Mouse (Mus musculus) ZHBTc4 (cell line): Measurements from ENCODE around the gene Taldo1.
A peak's percentile ranks its signal among the peaks of the same experiment; 100 is the strongest.
"Not testable (repeated sequence)": the region's sequence is repeated elsewhere in the genome, so short reads cannot be mapped to it uniquely, and the experiment has no call there.

Experiments used
- DNase-seq: peaks from one replicate; pipeline ENCODE4 v3.0.0-alpha.2; 2011; ENCODE audit warnings: low read depth, low spot score

Gene Taldo1

GRCm38 (mm10) chr7:141439140-141439679 lies 47.2 kb downstream of the Taldo1 start:
- no peak for DNase-seq

DNA sequence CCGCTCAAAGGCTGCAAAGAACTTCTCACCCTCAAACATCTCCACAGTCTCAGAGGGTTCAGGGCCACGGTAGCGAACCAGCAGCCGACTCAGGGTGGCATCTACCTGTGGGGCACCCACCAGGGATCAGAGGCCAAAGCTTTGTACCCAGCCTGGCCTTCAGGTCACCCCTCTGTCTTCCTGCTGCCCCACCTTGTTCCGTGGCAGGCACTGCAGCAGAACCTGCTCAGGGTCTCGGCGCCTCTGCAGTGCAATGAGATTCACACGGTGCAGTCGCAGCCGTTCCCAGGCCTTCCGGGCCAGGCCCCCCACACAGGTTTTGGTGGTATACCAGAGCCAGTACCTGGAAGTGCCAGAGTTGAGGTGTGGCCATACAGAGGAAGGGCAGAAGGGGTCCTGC lies 47.8 kb downstream of the Taldo1 start:
- no peak for DNase-seq

- DNase-seq = peak; percentile 91
Measured at GRCm38 (mm10) chr7:141440613-141441012, 48.6 kb downstream of the Taldo1 start.

- DNase-seq = no peak
Measured at GRCm38 (mm10) chr7:141441460-141441859, 49.5 kb downstream of the Taldo1 start.

DNA sequence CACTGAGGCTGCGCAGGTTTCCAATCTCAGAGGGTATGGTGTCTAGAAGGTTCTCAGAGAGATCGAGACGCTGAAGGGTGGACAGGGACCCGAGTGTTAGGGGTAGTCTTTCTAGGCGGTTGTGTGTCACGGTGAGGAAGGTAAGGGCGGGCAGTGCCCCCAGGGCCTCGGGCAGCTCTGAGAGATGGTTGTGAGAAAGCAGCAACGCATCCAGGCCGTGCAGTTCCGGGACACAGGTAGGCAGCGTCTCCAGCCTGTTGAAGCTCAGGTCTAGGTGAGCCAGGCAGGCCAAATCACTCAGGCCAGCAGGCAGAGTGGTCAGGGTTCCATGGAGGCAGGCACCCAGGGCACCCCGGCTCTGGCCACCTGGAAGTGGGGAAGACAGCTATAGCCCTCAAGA lies 50.2 kb downstream of the Taldo1 start:
- DNase-seq = no peak

DNA sequence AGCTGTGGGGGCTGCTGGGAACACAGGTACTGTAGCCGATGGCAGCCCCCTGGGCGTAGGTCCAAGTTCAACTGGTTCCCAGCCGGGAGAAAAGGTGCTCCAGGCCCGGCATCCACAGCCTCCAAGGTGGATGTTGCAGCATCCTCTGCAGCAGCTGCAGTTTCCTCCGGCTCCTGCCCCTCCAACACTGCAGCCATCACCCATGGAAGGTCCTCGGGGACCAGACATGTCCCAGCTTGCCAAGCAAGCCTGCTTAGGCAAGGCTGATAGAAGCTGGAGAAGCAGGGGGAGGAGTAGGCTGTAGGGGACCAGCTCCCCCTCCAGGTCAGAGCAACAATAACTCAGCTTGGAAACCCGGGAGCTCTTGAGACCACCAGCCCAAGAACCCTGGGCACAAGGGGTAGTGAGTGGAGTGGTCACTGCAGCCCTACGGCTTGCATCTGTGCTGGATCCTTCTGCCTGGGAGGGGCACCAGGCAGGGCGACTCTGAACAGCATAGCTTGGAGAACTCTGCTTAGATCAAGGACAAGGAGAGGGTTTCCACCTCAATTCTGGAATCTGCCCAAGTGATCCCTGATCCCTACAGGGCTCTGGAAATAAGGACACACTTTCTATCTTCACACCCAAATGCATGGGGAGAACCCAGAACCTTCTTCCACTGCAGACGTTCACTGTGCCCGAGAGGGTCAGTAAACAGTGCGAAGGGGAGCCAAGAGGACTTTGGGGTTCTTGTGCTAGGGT lies 51.3 kb downstream of the Taldo1 start:
- peak; percentile 77 for DNase-seq

GRCm38 (mm10) chr7:141443828-141444237 lies 51.8 kb downstream of the Taldo1 start, which contains the start of gene Pidd1:
TSS of gene Pidd1 (minus strand) at chr7:141444025.
- DNase-seq = peak; percentile 94

DNA sequence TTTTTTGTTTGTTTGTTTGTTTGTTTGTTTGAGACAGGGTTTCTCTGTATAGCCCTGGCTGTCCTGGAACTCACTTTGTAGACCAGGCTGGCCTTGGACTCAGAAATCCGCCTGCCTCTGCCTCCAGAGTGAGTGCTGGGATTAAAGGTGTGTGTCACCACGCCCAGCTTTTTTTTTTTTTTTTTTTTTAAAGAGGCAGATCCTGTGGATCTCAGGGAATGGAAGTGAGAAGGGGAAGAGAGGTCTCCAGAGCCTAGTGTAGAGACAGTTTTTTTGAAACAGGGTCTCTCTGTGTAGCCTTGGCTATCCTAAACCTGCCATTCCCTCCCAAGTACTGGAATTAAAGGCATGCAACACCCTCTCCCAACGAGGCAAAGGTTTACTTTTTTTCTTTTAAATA lies 54.4 kb downstream of the Taldo1 start:
- not testable (repeated sequence) for DNase-seq

GRCm38 (mm10) chr7:141447110-141447991 lies 55.4 kb downstream of the Taldo1 start, which contains the start of gene Rplp2:
TSS of gene Rplp2 (plus strand) at chr7:141447370.
- peak; percentile 97 for DNase-seq

GRCm38 (mm10) chr7:141451928-141452327 lies 59.9 kb downstream of the Taldo1 start:
- DNase-seq = peak; percentile 66
